Mouse (Mus musculus): ENCODE measurements around the gene Nsun3. TPM values are rescaled to one million over a fixed set of nuclear protein-coding genes. Genes with fewer than 3 reads are reported as not detected.

The Nsun3 gene
- total and polyA plus RNA-seq, 2 experiments = 4.5 to 7.9 TPM

DNA sequence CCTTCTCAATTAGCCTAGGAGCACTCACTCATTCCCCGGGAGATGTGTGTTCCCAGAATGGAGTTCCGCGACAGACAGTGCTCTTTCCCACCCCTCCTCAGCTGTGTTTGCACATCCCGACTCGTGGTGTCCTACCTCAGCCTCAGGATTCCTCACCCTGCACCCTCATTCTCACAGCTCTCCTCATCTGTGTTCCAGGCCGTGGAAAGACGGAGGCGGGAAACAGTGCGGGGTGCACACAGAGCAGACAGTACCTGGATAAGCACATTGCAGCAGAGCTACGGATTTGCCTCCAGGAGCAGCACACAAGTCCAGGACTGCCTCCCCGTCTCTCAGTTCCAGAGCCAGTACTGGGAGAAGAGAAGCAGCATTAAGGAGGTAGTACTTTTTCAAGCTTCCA, 10.6 kb downstream of the Nsun3 start:
- no peak for TF ChIP-seq POLR2A (IDR thresholded peaks at IDR 0.05; ENCODE audit: extremely low read depth, insufficient read depth, low read length)
- no peak for TF ChIP-seq CTCF (IDR thresholded peaks at IDR 0.05; ENCODE audit: low read depth, low read length)
- H3K9ac ChIP-seq (ENCODE audit: low read depth, low read length) = no peak overlapping the region
- H3K4me3 ChIP-seq (ENCODE audit: insufficient read depth, low read depth, low read length) = no peak overlapping the region
- H3K36me3 ChIP-seq (ENCODE audit: control insufficient read depth, insufficient read depth, low read length) = peaks cover 10% of the 10 kb centered on the region; the same call in 1 of the 2 replicates
- no peaks in the 10 kb centered on the region for H3K27me3 ChIP-seq (ENCODE audit: control insufficient read depth, insufficient read depth, low read length)
- WGBS = 89% methylated on average over 11 of the region's 11 CpGs
- H3K4me1 ChIP-seq (ENCODE audit: control insufficient read depth, insufficient read depth, low read length) = no peaks in the 10 kb centered on the region
- H3K27ac ChIP-seq (replicated peaks; ENCODE audit: insufficient read depth, low read depth, low read length) = no peak overlapping the region
- no peaks in the 10 kb centered on the region for H3K79me2 ChIP-seq (ENCODE audit: control insufficient read depth, insufficient read depth, low read length)
- no peak for DNase-seq (ENCODE audit: extremely low read depth, low read depth, low spot score)

DNA sequence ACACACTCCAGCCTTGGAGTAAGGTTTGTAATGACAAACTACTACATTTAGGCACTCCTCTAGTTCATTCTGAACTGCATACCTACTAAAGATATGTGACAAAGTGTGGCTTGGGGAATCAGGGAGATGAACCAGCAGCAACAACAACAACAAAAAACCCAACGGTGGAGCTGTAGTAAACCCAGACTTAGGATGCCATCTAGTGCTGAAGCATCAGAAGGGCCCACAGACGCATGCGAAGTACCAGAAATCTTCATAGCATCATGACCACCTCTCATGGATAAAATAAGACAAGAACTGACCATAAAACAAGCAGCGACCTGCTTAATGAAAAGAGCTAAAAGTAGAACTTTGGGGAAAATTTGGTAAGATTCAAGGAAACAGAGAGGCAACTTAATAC, 13.2 kb downstream of the Nsun3 start:
- Histone ChIP-seq H3K79me2 (ENCODE audit: control insufficient read depth, insufficient read depth, low read length) (no peaks in the 10 kb centered on the region), H3K36me3 (ENCODE audit: control insufficient read depth, insufficient read depth, low read length) (peaks cover 24% of the 10 kb centered on the region), H3K9ac (ENCODE audit: low read depth, low read length) (no peak overlapping the region), H3K4me3 (ENCODE audit: insufficient read depth, low read depth, low read length) (no peak overlapping the region), H3K4me1 (ENCODE audit: control insufficient read depth, insufficient read depth, low read length) (no peaks in the 10 kb centered on the region), H3K27ac (replicated peaks; ENCODE audit: insufficient read depth, low read depth, low read length) (no peak overlapping the region), H3K27me3 (ENCODE audit: control insufficient read depth, insufficient read depth, low read length) (no peaks in the 10 kb centered on the region)
- TF ChIP-seq CTCF (IDR thresholded peaks at IDR 0.05; ENCODE audit: low read depth, low read length) (no peak), POLR2A (IDR thresholded peaks at IDR 0.05; ENCODE audit: extremely low read depth, insufficient read depth, low read length) (no peak)
- no peak for DNase-seq (ENCODE audit: extremely low read depth, low read depth, low spot score)
- WGBS = 88% methylated on average over 4 of the region's 4 CpGs

DNA sequence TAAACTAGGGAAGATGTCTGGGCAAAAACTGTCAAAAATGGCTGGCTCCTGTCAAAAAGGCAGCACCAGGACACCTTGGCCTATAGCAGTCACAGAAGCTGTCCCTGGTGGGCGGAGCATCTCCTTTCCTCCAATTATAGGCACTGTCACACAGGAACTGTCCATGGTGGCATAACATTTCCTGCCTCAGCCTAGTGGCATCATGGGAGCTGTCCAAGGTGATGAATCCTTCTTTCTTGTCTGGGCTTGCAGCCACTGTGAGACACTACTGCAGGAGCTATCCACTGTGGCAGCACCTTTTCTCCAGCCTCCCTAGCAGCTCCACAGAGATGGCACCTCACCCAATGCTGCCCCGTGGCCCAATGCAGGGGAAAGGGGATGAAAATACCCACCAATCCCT, 28.3 kb downstream of the Nsun3 start:
- Histone ChIP-seq H3K27me3 (ENCODE audit: control insufficient read depth, insufficient read depth, low read length) (no peaks in the 10 kb centered on the region), H3K4me1 (ENCODE audit: control insufficient read depth, insufficient read depth, low read length) (no peaks in the 10 kb centered on the region; the same call in 1 of the 2 replicates), H3K4me3 (ENCODE audit: insufficient read depth, low read depth, low read length) (no peak overlapping the region), H3K9ac (ENCODE audit: low read depth, low read length) (no peak overlapping the region), H3K36me3 (ENCODE audit: control insufficient read depth, insufficient read depth, low read length) (peaks cover 8% of the 10 kb centered on the region), H3K79me2 (ENCODE audit: control insufficient read depth, insufficient read depth, low read length) (no peaks in the 10 kb centered on the region), H3K27ac (replicated peaks; ENCODE audit: insufficient read depth, low read depth, low read length) (no peak overlapping the region)
- DNase-seq (ENCODE audit: extremely low read depth, low read depth, low spot score) = peak; percentile 31
- 93% methylated on average over 2 of the region's 2 CpGs for WGBS
- TF ChIP-seq POLR2A (IDR thresholded peaks at IDR 0.05; ENCODE audit: extremely low read depth, insufficient read depth, low read length) (no peak), CTCF (IDR thresholded peaks at IDR 0.05; ENCODE audit: low read depth, low read length) (no peak)

DNA sequence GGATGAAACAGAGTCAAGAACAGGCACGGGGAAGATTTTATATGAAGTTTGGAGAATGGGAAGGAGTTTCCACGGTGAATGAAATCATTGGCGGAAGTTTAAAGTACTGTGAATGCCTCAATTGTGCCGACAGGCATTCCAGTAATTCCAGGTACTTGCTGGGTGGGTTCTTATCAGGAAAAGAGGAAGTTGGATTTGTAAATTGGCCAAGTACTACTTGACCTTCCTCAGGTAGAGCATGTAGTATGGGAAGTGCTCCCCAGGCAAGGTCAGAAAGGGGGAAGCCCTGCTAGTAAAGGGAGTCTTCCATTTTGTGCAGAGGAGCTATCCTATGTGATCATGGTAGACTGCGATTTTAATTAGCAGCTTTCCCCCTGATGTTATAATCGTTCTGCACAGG, 31.3 kb downstream of the Nsun3 start:
- WGBS = 93% methylated on average over 6 of the region's 6 CpGs
- Histone ChIP-seq H3K9ac (ENCODE audit: low read depth, low read length) (no peak overlapping the region), H3K4me1 (ENCODE audit: control insufficient read depth, insufficient read depth, low read length) (no peaks in the 10 kb centered on the region; the same call in 1 of the 2 replicates), H3K4me3 (ENCODE audit: insufficient read depth, low read depth, low read length) (no peak overlapping the region), H3K27me3 (ENCODE audit: control insufficient read depth, insufficient read depth, low read length) (no peaks in the 10 kb centered on the region), H3K36me3 (ENCODE audit: control insufficient read depth, insufficient read depth, low read length) (peaks cover 2% of the 10 kb centered on the region), H3K79me2 (ENCODE audit: control insufficient read depth, insufficient read depth, low read length) (no peaks in the 10 kb centered on the region), H3K27ac (replicated peaks; ENCODE audit: insufficient read depth, low read depth, low read length) (no peak overlapping the region)
- DNase-seq (ENCODE audit: extremely low read depth, low read depth, low spot score) = no peak
- TF ChIP-seq CTCF (IDR thresholded peaks at IDR 0.05; ENCODE audit: low read depth, low read length) (no peak), POLR2A (IDR thresholded peaks at IDR 0.05; ENCODE audit: extremely low read depth, insufficient read depth, low read length) (no peak)

GRCm38 (mm10) chr16:62753597-62753996, 33.0 kb downstream of the Nsun3 start:
- no peaks in the 10 kb centered on the region for H3K27me3 ChIP-seq (ENCODE audit: control insufficient read depth, insufficient read depth, low read length)
- no peak overlapping the region for H3K9ac ChIP-seq (ENCODE audit: low read depth, low read length)
- H3K36me3 ChIP-seq (ENCODE audit: control insufficient read depth, insufficient read depth, low read length) = no peaks in the 10 kb centered on the region; the same call in 1 of the 2 replicates
- WGBS = 37% methylated on average over 1 of the region's 1 CpGs
- TF ChIP-seq CTCF (IDR thresholded peaks at IDR 0.05; ENCODE audit: low read depth, low read length) = no peak
- TF ChIP-seq POLR2A (IDR thresholded peaks at IDR 0.05; ENCODE audit: extremely low read depth, insufficient read depth, low read length) = no peak
- H3K4me3 ChIP-seq (ENCODE audit: insufficient read depth, low read depth, low read length) = no peak overlapping the region
- no peak overlapping the region for H3K27ac ChIP-seq (replicated peaks; ENCODE audit: insufficient read depth, low read depth, low read length)
- no peaks in the 10 kb centered on the region; the same call in 1 of the 2 replicates for H3K4me1 ChIP-seq (ENCODE audit: control insufficient read depth, insufficient read depth, low read length)
- H3K79me2 ChIP-seq (ENCODE audit: control insufficient read depth, insufficient read depth, low read length) = no peaks in the 10 kb centered on the region
- no peak for DNase-seq (ENCODE audit: extremely low read depth, low read depth, low spot score)

DNA sequence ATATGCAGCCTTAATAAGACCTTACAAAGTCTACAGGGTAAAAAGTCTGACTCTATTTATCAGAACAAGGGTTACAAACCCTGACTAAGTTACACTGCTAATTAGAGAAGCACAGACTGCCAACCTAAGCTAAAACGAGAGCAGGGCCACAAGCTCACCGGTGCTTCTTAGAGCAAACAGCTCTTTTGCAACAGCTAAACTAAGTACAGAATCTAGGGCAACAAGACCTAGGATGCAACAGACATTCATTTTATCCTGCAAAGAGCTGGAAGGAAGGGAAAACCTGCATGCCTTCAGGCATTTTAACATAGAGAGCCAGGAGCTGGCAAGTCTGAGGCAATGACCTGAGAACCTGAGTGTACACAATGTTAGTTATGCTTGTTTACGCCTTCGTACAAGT, 33.5 kb downstream of the Nsun3 start:
- H3K9ac ChIP-seq (ENCODE audit: low read depth, low read length) = no peak overlapping the region
- H3K27ac ChIP-seq (replicated peaks; ENCODE audit: insufficient read depth, low read depth, low read length) = no peak overlapping the region
- TF ChIP-seq CTCF (IDR thresholded peaks at IDR 0.05; ENCODE audit: low read depth, low read length) (no peak), POLR2A (IDR thresholded peaks at IDR 0.05; ENCODE audit: extremely low read depth, insufficient read depth, low read length) (no peak)
- 34% methylated on average over 4 of the region's 4 CpGs for WGBS
- no peaks in the 10 kb centered on the region for H3K79me2 ChIP-seq (ENCODE audit: control insufficient read depth, insufficient read depth, low read length)
- H3K4me1 ChIP-seq (ENCODE audit: control insufficient read depth, insufficient read depth, low read length) = no peaks in the 10 kb centered on the region; the same call in 1 of the 2 replicates
- H3K36me3 ChIP-seq (ENCODE audit: control insufficient read depth, insufficient read depth, low read length) = no peaks in the 10 kb centered on the region; the same call in 1 of the 2 replicates
- no peak overlapping the region for H3K4me3 ChIP-seq (ENCODE audit: insufficient read depth, low read depth, low read length)
- H3K27me3 ChIP-seq (ENCODE audit: control insufficient read depth, insufficient read depth, low read length) = no peaks in the 10 kb centered on the region
- DNase-seq (ENCODE audit: extremely low read depth, low read depth, low spot score) = peak; percentile 3
